Mouse (Mus musculus) thymus, postnatal 0 days (tissue): ENCODE measurements at regions not wholly inside any gene's neighbourhood (a gene's known extent, or its start where the extent isn't known, plus 50 kb on each side); places are given as distances from the start of the nearest gene placed in this dataset.

Experiments used
- DNase-seq: peaks from one replicate; pipeline ENCODE4 v3.0.0-alpha.2; 2015; ENCODE audit warnings: low spot score

DNA sequence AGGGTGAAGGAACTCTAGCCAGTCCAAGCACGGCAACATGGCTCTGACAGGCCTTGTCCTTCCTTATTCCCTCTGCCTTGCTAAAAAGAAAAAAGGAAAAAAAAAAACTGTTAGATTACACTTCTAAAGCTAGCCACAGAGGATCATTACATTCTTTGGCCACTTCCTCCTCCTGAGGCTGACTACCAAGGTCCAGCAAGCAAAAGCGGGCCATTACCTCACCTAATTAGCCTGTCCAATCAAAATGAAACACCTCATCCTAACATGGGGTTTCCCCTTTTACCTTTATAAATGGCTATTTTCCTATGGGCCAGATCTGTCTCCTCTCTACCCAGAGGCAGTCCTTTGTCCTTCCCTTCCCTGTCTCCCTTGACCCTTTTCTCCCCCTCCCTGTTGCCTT, 102.2 kb downstream of the Pih1h3b start:
- no peak for DNase-seq

- DNase-seq = no peak
Observed at GRCm38 (mm10) chrX:140165966-140166365, 103.3 kb downstream of the Pih1h3b start.

- no peak for DNase-seq
Observed at GRCm38 (mm10) chrX:140179850-140180249, 117.2 kb downstream of the Pih1h3b start.

DNA sequence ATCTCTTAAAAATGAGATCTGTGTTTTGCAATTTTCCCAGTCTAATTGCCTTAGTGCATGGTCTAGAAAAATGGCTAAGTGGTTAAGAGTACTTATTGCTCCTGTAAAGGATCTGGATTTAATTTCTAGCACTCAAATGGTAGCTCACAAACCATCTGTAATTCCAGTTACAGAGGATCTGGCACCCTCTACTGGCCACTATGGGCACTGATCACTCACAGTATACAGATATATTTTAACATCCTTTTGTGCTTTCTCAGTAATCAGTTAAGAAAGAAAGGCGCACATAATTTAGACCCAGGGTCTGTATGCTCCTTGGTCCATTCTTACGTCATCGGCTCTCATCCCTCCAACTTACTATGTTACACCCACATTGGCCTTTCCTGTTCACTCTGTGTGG, 120.3 kb downstream of the Pih1h3b start:
- peak; percentile 6 for DNase-seq

DNA sequence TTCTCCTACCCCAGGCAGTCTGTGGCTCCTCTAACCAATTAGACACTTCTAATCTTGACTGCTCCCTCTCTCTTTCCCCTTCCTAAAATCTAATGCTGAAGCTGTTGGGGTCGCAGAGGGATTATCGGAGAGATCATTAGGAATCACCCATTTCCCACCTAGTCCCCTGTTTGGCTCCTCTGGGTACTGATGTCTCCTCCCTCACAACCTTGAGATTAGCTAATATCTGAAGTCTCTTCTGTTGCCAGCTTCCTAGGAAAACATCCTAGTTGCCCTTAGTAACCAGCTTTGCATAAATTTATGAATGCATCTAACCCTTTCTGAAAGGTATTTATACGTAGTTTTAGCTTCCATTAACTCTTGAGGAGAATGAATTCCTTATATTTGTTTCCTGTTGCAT, 138.4 kb upstream of the Frmpd3 start:
- DNase-seq = no peak

DNA sequence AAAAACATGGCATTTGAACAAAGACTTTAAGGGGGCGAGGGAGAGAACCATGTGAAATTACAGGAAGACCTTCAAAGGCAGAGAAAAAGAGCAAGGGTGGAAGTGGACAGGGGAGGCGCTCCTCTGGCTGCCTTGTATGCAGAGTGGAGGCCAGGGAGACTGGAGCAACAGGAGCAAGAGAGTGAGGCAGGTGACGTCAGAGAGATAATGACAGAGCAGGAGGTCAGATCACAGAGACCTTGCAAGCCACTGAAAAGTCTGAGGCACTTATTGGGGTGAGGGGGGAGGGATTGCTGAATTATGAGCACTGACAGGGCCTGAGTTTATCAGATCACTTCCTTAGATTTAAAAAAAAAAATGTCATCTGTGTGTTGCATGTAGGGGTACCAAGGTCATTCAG, 133.3 kb upstream of the Frmpd3 start:
- DNase-seq = no peak

GRCm38 (mm10) chrX:140212644-140213361, 129.3 kb upstream of the Frmpd3 start:
- no peak for DNase-seq

GRCm38 (mm10) chrX:140214198-140214849, 127.7 kb upstream of the Frmpd3 start:
- no peak for DNase-seq

GRCm38 (mm10) chrX:140255790-140256189, 86.3 kb upstream of the Frmpd3 start:
- DNase-seq = no peak

- no peak for DNase-seq
Observed at GRCm38 (mm10) chrX:140269742-140270457, 72.2 kb upstream of the Frmpd3 start.

GRCm38 (mm10) chrX:140277327-140277947, 64.6 kb upstream of the Frmpd3 start:
- DNase-seq = no peak

DNA sequence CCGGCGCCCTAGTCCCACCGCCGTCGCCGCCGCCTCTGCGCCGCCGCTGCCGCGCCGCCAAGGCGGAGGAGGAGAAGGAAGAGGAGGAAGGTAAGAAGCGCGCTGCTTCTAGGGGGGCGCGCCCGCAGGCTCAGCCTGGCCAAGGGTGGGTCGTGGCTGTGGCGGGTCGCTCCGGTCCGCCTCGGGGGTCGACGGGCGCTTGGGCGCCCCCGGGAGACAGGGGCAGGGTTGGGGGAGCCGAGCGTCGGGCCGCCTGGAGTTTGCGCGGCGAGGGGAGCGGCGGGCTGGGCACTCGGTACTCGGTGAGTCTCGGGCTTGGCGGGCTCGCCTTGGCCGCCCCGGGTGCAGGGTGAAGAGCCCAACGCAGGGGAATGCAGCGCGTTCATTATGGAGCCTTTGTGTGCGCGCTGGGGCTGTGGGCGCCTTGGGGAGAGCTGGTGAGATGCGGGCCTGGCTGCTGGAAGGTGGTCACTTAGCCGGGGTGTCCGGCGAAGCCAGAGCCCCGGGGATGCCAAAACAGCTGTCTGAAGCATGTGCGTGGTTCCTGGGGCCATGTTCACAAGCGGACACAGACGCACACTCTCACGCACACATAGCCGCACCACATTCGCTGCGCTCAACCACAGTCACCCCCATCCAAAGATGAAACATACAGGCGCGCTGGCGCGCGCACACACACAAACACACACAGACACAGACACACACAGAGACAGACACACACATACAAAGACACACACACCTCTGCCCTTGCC, 63.9 kb upstream of the Frmpd3 start:
- DNase-seq = no peak

DNA sequence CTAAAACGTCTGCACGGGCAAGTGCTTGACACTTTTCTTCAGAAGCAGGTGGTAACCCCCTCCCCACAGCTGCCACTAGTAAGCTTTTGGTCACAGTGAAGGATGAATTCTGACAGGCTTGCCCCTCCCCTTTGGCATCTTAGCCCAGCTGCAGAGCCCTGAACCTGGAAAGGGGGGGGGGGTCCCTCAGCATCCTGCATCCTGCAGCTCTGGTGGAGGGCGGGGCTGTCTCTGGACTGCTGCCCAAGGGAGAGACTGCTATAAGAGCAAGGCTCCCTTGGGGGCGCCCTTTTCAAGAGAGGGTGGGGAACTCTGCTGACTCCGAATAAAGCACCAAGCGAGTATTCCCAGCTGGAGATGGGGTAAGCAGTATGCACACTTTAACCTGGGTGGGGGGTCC, 62.8 kb upstream of the Frmpd3 start:
- no peak for DNase-seq

DNA sequence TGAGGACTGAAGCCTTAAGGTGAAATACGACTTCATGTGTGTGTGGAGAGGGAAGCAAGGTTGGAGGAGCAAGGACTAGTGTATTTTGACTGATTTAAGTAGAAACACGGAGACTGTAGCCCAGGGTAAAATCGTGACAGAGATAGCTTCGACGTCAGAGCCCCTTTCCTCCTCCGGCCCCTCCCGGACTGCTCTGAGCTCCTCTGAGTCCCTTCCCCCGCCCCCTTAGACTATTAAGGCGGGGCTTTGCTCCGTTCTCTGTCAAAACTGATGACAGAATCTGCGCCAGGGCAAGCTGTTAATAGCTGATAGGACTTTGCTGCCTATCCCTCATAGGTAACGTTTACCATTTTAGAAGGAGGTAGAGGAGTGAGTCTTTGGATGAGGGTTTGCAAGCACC, 62.0 kb upstream of the Frmpd3 start:
- no peak for DNase-seq
